Mouse (Mus musculus) neural tube, embryonic 11.5 days (tissue): Measurements from ENCODE around the gene Myo1d. TPM values are rescaled to one million over a fixed set of nuclear protein-coding genes. Genes with fewer than 3 reads are reported as not detected.

Experiments
- polyA plus RNA-seq: library from polyadenylated mRNA; unstranded; fragments of >200 nt; fragmentation: Nextera tagmentation; extraction: Ambion mirVana; gene quantifications from 2 replicates; pipeline ENCODE4 v1.2.1, GENCODE M21; 2014

Gene Myo1d
- polyA plus RNA-seq, 1 experiment from 2014 or later: 2.8 TPM

Other genes with a start within 250 kb of the Myo1d start
- gene Tmem98, start 30.1 kb upstream of the Myo1d start, polyA plus RNA-seq: 76.3 and 84.4 TPM in 2 replicates
- not detected in 2 replicates for gene Spaca3, start 78.3 kb upstream of the Myo1d start, polyA plus RNA-seq